Mouse (Mus musculus) left cerebral cortex, adult 2 months (tissue): ENCODE measurements around the gene Dhh. TPM values are rescaled to one million over a fixed set of nuclear protein-coding genes. Genes with fewer than 3 reads are reported as not detected.

ENCODE experiments used
- DNase-seq, 2 experiments: peaks; one replicate each; pipeline ENCODE4 v3.0.0; 2021 to 2022; ENCODE audit warnings: low spot score in 2 of 2, mixed read lengths in 1 of 2; ENCODE audit errors: extremely low spot score in 1 of 2
- H3K27ac ChIP-seq: fragments of 200-600 bp; 2 replicates; pipeline ENCODE4 v1.8.1; 2022
- H3K4me3 ChIP-seq: fragments of 200-600 bp; 2 replicates; pipeline ENCODE4 v1.8.1; 2022
- CTCF ChIP-seq: fragments of 200-600 bp; IDR thresholded peaks from 2 replicates; pipeline ENCODE4 v1.8.1; 2022; ENCODE audit warnings: antibody characterized with exemption, mild to moderate bottlenecking, moderate library complexity
- intact Hi-C: fragments of 180-260 bp; cut with DNase I; formaldehyde crosslinking; loops from one replicate; pipeline ENCODE4 v1.15.1; 2025
- total RNA-seq, 2 experiments: library from RNA; stranded (reverse); gene quantifications; 2 replicates each; pipeline ENCODE4 v1.2.3; 2021

Gene Dhh
- total RNA-seq, 2 experiments from 2014 or later: 0.28 TPM; not detected in 1

DNA sequence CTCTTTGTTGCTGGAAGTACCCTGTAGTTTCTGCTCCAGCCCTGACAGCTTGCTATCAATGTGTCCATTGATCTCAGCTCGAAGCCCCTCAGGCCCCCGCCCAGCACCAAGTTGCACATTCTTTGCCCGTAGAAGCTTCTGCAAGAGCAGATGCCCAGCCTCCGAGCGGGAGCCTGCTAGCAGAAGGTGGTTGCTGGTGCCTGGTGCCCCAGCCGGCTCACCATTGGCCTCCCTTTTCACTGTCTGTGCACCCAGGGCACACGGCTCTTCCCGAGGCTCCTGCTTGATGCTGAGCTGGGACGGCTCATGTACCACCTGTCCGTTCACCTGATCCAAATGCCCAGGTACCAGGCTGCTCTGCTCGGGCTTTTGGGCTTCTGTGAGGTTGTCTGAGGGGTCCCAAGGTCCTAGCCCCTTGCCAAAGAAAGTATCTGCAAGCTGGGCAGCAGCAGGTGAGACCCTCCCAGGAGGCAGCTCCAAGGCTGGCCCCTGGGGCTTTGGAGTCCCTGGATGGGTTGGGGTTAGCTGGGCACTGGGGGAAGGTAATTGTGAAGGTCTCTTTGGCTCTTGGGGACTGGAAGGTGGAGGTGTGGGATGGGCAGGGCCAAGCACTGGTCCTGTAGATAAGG is 54.6 kb downstream of the Dhh start:
- intact Hi-C loops: no loop called here

More for the DNA sequence above, 54.6 kb downstream of the Dhh start:
- Histone ChIP-seq H3K27ac (no peak overlapping the region; the same call in 1 of the 2 replicates), H3K4me3 (no peak overlapping the region)
- no peak for TF ChIP-seq CTCF
- DNase-seq: no peak

Other genes with a start within 250 kb of the Dhh start
- 10 to 100 TPM; 84.4 to 90.2 TPM for gene Ddx23, start 235.6 kb downstream of the Dhh start, total RNA-seq
- gene Rnd1, start 221.1 kb downstream of the Dhh start, total RNA-seq: 10 to 100 TPM; 27.4 to 27.7 TPM
- gene Ccdc65, start 190.3 kb downstream of the Dhh start, total RNA-seq: 10 to 100 TPM; 11.2 TPM
- 1 to 10 TPM; 1.9 TPM for gene Fkbp11, start 170.3 kb downstream of the Dhh start, total RNA-seq
- gene Arf3, start 135.3 kb downstream of the Dhh start, total RNA-seq: 100 to 1,000 TPM; 749 to 756 TPM
- gene Wnt10b, start 120.4 kb downstream of the Dhh start, total RNA-seq: under 1 TPM; 0.51 to 0.66 TPM
- under 1 TPM in 1 of 2 experiments, not detected in 1; 0.14 TPM for gene Wnt1, start 108.7 kb downstream of the Dhh start, total RNA-seq
- gene Ddn, start 89.0 kb downstream of the Dhh start, total RNA-seq: 100 to 1,000 TPM; 739 to 834 TPM
- 10 to 100 TPM; 46.1 to 52.3 TPM for gene Prkag1, start 67.0 kb downstream of the Dhh start, total RNA-seq
- gene Kmt2d, start 27.3 kb downstream of the Dhh start, total RNA-seq: 100 to 1,000 TPM; 100 to 101 TPM
- 10 to 100 TPM; 11.8 to 12.1 TPM for gene Rhebl1, start 4.0 kb downstream of the Dhh start, total RNA-seq
- 10 to 100 TPM; 17.8 to 19.1 TPM for gene Lmbr1l, start 19.7 kb upstream of the Dhh start, total RNA-seq
- gene Tuba1b, start 36.0 kb upstream of the Dhh start, total RNA-seq: 100 to 1,000 TPM; 509 to 550 TPM
- not detected for gene Gm49450, start 55.0 kb upstream of the Dhh start, total RNA-seq
- gene Tuba1a, start 55.2 kb upstream of the Dhh start, total RNA-seq: 100 to 1,000 TPM; 817 to 827 TPM
- gene Tuba1c, start 131.4 kb upstream of the Dhh start, total RNA-seq: 10 to 100 TPM; 56.1 to 61.4 TPM
- gene Prph, start 156.6 kb upstream of the Dhh start, total RNA-seq: under 1 TPM; 0.91 to 0.97 TPM
- under 1 TPM in 1 of 2 experiments, not detected in 1; 0.72 TPM for gene Troap, start 176.0 kb upstream of the Dhh start, total RNA-seq
- not detected for gene C1ql4, start 189.3 kb upstream of the Dhh start, total RNA-seq
- gene Dnajc22, start 194.6 kb upstream of the Dhh start, total RNA-seq: under 1 TPM in 1 of 2 experiments, not detected in 1; 0.21 TPM
- 10 to 100 TPM; 34.8 to 35.6 TPM for gene Spats2, start 227.4 kb upstream of the Dhh start, total RNA-seq